Mouse (Mus musculus): ENCODE data around the gene Ccdc126.

Gene Ccdc126

DNA sequence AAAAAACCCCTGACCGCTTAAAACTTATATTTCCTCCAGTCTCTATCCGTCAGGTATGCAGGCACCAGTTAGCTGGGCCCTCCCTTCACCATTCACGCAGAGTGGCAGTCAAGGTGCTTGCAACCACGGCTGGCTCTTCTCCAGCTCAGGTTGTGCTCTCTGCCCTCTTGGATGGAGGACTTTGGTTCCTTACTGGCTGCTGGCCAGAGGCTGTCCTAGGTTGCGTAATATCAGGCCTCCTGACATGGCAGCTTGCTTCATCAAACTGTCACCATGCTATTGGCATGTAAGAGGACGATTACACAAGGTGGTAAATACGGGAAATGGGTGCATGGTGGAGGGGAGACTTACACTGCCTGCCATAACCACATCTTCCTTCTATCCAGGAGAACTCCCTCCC lies 30.8 kb downstream of the Ccdc126 start:
- DNase-seq: no peak

DNA sequence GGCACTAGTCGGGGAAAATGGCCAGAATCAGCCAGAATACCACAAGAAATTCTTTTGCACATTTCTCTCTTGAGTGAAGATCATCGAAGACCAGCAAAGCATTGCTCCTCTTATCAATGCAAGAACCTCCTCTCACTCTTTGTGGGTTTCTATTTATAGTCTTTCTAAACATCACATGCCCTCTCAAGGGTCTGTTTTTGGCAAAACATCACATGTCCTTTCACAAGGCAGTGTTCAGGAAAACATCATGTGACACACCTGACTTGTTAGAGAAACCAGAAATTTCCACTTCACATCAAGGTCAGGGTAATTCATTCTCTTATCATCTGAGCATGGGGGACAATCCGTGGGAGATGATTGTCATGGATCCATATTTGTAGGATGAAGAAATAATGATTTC lies 35.5 kb downstream of the Ccdc126 start:
- DNase-seq: no peak

DNA sequence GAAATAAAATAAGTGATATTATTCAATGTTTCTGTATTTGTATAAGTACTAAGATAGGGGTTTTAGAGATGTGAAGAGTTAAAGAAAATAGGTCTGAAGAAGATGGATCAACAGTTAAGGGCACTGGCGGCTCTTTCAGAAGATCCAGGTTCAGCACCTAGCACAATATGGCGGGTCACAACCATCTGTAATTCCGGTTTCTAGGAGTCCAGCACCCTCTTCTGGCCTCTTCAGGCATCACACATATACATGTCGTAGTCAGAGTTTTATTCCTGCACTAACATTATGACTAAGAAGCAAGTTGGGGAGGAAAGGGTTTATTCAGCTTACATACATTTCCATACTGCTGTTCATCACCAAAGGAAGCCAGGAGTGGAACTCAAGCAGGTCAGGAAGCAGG lies 36.1 kb downstream of the Ccdc126 start:
- peak in 1 of 2 experiments; percentile 10 for DNase-seq

DNA sequence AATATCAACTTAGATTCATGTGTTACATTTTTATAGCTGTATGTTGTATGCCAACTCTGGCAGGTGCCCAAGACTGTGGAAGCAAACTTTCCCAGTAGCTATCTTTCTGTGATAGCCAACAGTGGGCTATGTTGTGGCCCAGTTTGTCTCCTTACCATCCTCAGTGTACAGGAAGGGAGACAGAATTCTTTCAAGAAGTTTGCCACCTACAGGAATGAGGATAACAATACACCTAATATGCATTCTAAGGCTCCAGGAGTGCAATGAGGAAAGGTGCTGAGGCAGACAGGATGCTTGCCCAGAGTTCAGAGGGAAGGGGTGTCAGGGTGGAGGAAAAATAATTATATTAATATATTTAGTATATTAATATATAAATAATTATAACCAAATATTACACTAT lies 41.3 kb downstream of the Ccdc126 start:
- no peak for DNase-seq

- DNase-seq: peak; percentile 86
Measured at GRCm38 (mm10) chr6:49367159-49368054, 48.3 kb downstream of the Ccdc126 start, which contains the start of gene Fam221a. Gene Fam221a, plus strand, starts transcription at chr6:49367739.

DNA sequence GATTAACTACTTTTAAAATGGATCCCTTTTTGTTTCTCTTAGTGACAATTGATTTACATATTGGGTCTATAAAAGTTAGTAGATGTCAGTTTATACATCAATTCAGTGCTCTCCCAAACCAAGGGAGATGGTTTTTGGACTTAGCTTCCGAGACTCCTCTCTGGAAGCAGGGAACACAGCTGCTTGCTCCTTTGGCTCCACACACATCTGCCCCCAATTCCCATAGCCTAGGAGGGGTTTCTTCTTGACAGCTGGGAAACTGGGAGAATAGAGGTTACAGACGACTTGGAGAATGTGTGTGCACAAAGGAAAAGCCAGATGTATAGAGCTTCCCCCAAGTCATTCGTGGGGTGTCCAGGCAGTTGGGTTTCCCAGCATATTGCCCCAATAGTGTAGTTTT lies 49.1 kb downstream of the Ccdc126 start:
- DNase-seq: no peak

- no peak for DNase-seq
Measured at GRCm38 (mm10) chr6:49372705-49373104, 53.6 kb downstream of the Ccdc126 start.

DNA sequence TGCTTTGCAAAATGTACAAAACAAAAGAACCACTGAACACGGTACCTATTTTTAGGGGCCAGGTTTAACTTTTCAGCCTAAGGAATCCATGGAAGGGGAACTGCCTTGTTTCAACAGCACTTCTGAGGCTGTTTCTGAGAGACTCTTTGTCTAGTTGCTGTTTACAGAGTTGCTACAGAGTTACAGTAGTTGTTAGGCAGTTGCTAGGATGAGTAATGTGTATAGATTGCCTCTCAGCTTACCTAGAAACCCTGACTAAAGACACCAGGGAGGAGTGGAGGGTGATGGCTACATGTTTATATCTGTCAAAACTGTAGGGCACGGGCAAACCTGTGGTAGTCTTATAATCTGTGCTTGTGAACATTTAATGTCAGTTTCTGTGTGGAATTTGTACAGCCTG lies 54.9 kb downstream of the Ccdc126 start:
- no peak for DNase-seq

DNA sequence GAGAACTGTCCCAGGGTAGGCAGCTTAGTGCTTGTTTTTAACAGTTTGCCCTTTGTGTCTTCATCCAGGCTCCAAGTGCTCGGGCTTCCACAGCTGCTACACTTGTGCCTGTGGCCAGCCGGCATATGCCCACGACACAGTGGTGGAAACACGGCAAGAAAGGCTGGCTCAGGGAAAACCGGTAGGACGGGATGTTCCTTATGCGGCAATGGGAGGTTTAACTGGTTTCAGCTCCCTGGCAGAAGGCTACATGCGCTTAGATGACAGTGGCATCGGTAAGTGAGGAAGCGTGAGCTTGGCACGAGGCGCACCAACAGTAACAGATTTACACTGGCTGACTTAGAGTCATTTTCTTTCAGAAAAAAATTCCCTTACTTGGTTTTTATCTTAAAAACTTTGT lies 59.3 kb downstream of the Ccdc126 start:
- DNase-seq: no peak

All from B cell, adult 2 months (primary cell).